Mouse (Mus musculus): ENCODE data around the gene Pla2g15.

- no peak for TF ChIP-seq POLR2A (IDR thresholded peaks at IDR 0.05; ENCODE audit: borderline replicate concordance, insufficient read depth, low read length)
- no peak for TF ChIP-seq CTCF (IDR thresholded peaks at IDR 0.05; ENCODE audit: borderline replicate concordance, insufficient read depth, low read depth, low read length)
Measured at GRCm38 (mm10) chr8:106158381-106158780, 8.2 kb downstream of the Pla2g15 start.

All from cerebellum, adult 2 months (tissue).